Mouse (Mus musculus) forebrain, postnatal 0 days (tissue): ENCODE data around the gene Myl6b. TPM values are rescaled to one million over a fixed set of nuclear protein-coding genes. Genes with fewer than 3 reads are reported as not detected.

ENCODE experiments used
- ATAC-seq: fragments of 200-750 bp; cut with Nextera tagmentation; 2 replicates; pipeline ENCODE4 v1.8.0; 2017; ENCODE audit warnings: mild to moderate bottlenecking, moderate library complexity
- DNase-seq: peaks from one replicate; pipeline ENCODE4 v3.0.0-alpha.2; 2015
- H3K27ac ChIP-seq: fragments of 300-500 bp; sonication (generic); 2 replicates; pipeline ENCODE4 v1.5.1; 2014; ENCODE audit warnings: low read depth, mild to moderate bottlenecking, antibody characterized with exemption, low read length, moderate library complexity, mixed read lengths
- H3K27me3 ChIP-seq: fragments of 300-500 bp; sonication (generic); 2 replicates; pipeline ENCODE4 v1.6.1; 2014; ENCODE audit warnings: mild to moderate bottlenecking, low read length, mixed read lengths; ENCODE audit not compliant: insufficient read depth
- H3K36me3 ChIP-seq: fragments of 300-500 bp; sonication (generic); 2 replicates; pipeline ENCODE4 v1.6.1; 2014; ENCODE audit warnings: mild to moderate bottlenecking, moderate library complexity; ENCODE audit not compliant: insufficient read depth
- H3K4me1 ChIP-seq: fragments of 300-500 bp; sonication (generic); 2 replicates; pipeline ENCODE4 v1.6.1; 2014; ENCODE audit warnings: antibody characterized with exemption; ENCODE audit not compliant: insufficient read depth
- H3K4me2 ChIP-seq: fragments of 300-500 bp; sonication (generic); 2 replicates; pipeline ENCODE4 v1.6.1; 2014; ENCODE audit warnings: low read depth, mild to moderate bottlenecking, moderate library complexity
- H3K4me3 ChIP-seq: fragments of 300-500 bp; sonication (generic); 2 replicates; pipeline ENCODE4 v1.5.1; 2014; ENCODE audit warnings: low read depth, low read length, mixed read lengths
- H3K9ac ChIP-seq: fragments of 300-500 bp; sonication (generic); 2 replicates; pipeline ENCODE4 v1.6.1; 2014; ENCODE audit warnings: mild to moderate bottlenecking
- H3K9me3 ChIP-seq: fragments of 300-500 bp; sonication (generic); 2 replicates; pipeline ENCODE4 v1.6.1; 2016; ENCODE audit warnings: low read length
- CTCF ChIP-seq: sonication (generic); IDR thresholded peaks from 2 replicates; pipeline ENCODE4 v1.5.1; 2016; ENCODE audit warnings: antibody characterized with exemption, control low read depth, low read depth
- WGBS: fragments of 180-500 bp; shearing (Covaris S2); extraction: QIAGEN DNeasy Blood & Tissue Kit; methylation state at CpG from one replicate; pipeline ENCODE4 v1.1.7; 2014; 5-methylcytosine and 5-hydroxymethylcytosine counted together
- polyA plus RNA-seq: library from polyadenylated mRNA; unstranded; fragments of >200 nt; fragmentation: Nextera tagmentation; extraction: Ambion mirVana; gene quantifications from 2 replicates; pipeline ENCODE4 v1.2.1, GENCODE M21; 2015
- total RNA-seq: library from RNA; depleted of rRNA; stranded (reverse); fragments of >200 nt; gene quantifications from 2 replicates; pipeline ENCODE4 v1.2.3, GENCODE M21; 2014; rRNA removed

Myl6b gene
- total RNA-seq (23.7 and 31.4 TPM in 2 replicates), polyA plus RNA-seq (4.5 and 4.8 TPM in 2 replicates)

DNA sequence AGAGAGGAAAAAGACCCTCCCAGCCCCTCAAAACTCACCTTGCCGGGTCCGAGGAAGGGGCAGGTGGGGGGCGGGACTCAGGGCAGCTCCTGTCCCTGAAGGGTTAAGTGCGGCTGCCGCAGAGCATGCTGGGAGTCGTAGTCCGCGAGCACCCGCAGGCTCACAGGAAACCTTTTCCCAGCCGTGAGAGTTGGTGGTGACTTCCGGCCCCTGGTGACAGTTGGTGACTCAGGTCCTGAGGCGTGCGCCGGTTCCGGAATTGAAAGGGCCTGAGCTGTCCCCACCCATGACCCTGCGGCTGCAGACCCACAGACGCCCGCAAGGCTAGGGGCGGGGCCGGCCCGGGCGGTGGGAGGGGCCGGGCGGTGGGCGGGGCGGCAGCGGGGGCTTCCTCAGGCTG, at the start of gene Myl6b:
Myl6b (minus strand) TSS at position 96 of the 400 bp plus-strand sequence.
- DNase-seq: peak; percentile 95
- Histone ChIP-seq H3K27ac (peak within 1 kb of the TSS; percentile 76), H3K4me1 (peaks cover 20% of the 10 kb centered on the region), H3K27me3 (no peaks in the 10 kb centered on the region), H3K9ac (peak within 1 kb of the TSS; percentile 53), H3K9me3 (no peaks in the 10 kb centered on the region), H3K4me2 (peak within 1 kb of the TSS; percentile 60), H3K4me3 (peak within 1 kb of the TSS; percentile 69), H3K36me3 (no peaks in the 10 kb centered on the region)
- 0 out of 2 replicates have a peak, but pooled peaks have one; percentile 1 for TF ChIP-seq CTCF
- peak; percentile 71 for ATAC-seq
- under 1% methylated on average over 27 of the region's 27 CpGs for WGBS

DNA sequence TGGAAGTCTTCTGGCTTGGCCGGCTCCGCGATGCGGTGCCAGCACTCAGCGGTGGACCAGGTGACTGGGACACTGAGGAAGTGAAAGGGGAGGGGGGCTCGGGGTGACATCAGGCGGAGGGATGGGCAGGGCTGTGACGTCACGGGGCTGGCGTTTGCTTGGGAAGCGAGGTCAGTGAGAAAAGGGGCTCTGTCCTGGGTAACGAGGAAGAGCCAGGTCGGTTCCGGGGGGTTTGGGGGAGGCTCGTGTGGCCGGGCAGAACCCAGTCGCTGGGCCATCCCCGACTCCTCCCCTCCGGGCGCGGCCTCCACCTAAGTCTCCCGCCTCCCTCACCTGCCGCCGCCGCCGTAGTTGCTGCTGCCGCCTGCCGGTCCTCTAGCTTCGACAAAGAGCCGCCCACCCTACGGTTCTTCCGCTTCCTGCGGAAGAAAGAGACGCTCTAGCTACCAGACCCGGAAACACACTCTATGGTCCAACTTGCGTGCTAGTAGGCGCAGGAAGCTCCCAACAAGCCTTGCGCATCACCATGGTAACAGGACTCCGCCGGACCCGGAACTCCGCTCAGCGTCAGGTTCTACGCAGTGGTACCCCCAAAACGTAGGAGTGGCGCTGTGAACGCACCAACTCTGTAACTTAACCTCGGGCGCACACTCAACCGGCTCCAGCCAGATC, 49.0 kb upstream of the Myl6b start, which contains the start of gene Zc3h10:
Zc3h10 (minus strand) TSS at position 414 of the 672 bp plus-strand sequence.
- Histone ChIP-seq H3K9ac (peak within 1 kb of the TSS; percentile 92), H3K4me2 (peak within 1 kb of the TSS; percentile 84), H3K9me3 (no peaks in the 10 kb centered on the region), H3K27ac (peak within 1 kb of the TSS; percentile 99), H3K27me3 (no peaks in the 10 kb centered on the region), H3K4me1 (peaks cover 7% of the 10 kb centered on the region; the same call in 1 of the 2 replicates), H3K36me3 (peaks cover 31% of the 10 kb centered on the region), H3K4me3 (peak within 1 kb of the TSS; percentile 74)
- peak; percentile 73 for TF ChIP-seq CTCF
- ATAC-seq: peak; percentile 92
- under 1% methylated on average over 48 of the region's 50 CpGs for WGBS
- peak; percentile 97 for DNase-seq

DNA sequence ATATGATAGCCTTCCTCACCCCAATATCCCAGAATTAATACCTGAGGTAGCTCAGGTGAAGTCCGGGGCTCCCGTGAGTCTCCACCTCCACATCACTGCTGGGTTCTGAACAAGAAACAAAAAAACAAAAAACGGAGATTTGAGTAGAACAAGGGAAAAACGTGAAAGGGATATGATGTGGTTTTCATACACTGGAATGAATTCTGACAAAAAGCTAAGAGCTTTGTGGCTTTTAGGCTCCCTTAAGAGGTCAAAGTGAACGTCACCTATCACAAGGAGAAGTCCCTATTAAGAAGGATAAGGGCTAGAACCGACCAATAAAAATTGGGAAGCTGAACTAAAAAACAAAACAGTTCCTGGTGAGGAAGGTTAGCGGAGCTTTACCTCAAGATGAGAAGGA, 48.3 kb upstream of the Myl6b start:
- peaks cover 7% of the 10 kb centered on the region; the same call in 1 of the 2 replicates for H3K4me1 ChIP-seq
- H3K27me3 ChIP-seq: no peaks in the 10 kb centered on the region
- H3K9me3 ChIP-seq: no peaks in the 10 kb centered on the region
- peak overlapping the region; percentile 74 for H3K4me3 ChIP-seq
- no peak for ATAC-seq
- no peak for TF ChIP-seq CTCF
- no peak for DNase-seq
- peaks cover 31% of the 10 kb centered on the region for H3K36me3 ChIP-seq
- 22% methylated on average over 7 of the region's 7 CpGs for WGBS
- H3K9ac ChIP-seq: peak overlapping the region; percentile 67
- peak overlapping the region; percentile 92 for H3K27ac ChIP-seq
- H3K4me2 ChIP-seq: peak overlapping the region; percentile 84

DNA sequence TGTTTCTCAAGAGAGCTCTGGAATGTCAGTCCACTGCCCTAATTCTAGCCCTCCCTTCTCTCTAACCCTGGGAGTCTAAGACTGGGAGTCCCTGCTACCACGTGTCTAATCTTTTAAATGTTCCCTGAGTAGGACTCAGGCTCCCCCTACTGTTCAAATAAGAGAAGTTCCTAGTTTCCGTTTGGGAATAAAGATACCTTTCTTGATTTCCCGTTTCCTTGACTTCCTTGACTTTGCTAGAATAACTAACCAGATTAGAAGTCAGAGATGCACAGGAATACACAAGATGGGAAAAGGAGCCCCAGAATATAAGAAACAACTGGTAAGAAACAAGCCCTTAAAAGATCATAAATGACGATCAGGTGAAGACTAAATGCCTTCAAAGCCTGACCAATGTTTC, 47.9 kb upstream of the Myl6b start:
- Histone ChIP-seq H3K4me3 (peak overlapping the region; percentile 74), H3K9me3 (no peaks in the 10 kb centered on the region), H3K4me2 (peak overlapping the region; percentile 84), H3K9ac (peak overlapping the region; percentile 67), H3K27ac (peak overlapping the region; percentile 92; the same call in 1 of the 2 replicates), H3K27me3 (no peaks in the 10 kb centered on the region), H3K36me3 (peaks cover 31% of the 10 kb centered on the region), H3K4me1 (peaks cover 7% of the 10 kb centered on the region; the same call in 1 of the 2 replicates)
- DNase-seq: peak; percentile 66
- WGBS: 12% methylated on average over 4 of the region's 4 CpGs
- ATAC-seq: no peak
- TF ChIP-seq CTCF: peak; percentile 79

DNA sequence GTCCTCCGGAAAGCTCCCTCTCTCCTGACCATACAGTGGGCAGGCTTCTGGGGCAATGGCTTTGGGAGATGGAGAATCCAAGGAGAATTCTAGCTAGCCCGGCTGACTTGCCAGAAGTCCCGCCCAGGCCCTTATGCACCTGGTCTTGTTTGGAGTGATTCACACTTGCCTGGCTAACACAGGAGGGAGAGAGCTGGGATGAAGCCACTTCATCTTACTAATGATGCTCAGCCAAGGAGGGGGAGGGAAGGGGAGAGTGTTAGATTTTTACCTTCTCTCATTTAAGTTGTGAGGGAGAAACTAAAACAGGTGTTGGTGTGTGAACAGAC, 47.0 kb upstream of the Myl6b start:
- no peak for DNase-seq
- Histone ChIP-seq H3K27ac (no peak overlapping the region), H3K4me2 (no peak overlapping the region), H3K4me3 (no peak overlapping the region), H3K4me1 (peaks cover 7% of the 10 kb centered on the region; the same call in 1 of the 2 replicates), H3K27me3 (no peaks in the 10 kb centered on the region), H3K36me3 (peaks cover 31% of the 10 kb centered on the region), H3K9me3 (no peaks in the 10 kb centered on the region), H3K9ac (no peak overlapping the region)
- TF ChIP-seq CTCF: no peak
- ATAC-seq: no peak
- 84% methylated on average over 3 of the region's 3 CpGs for WGBS

DNA sequence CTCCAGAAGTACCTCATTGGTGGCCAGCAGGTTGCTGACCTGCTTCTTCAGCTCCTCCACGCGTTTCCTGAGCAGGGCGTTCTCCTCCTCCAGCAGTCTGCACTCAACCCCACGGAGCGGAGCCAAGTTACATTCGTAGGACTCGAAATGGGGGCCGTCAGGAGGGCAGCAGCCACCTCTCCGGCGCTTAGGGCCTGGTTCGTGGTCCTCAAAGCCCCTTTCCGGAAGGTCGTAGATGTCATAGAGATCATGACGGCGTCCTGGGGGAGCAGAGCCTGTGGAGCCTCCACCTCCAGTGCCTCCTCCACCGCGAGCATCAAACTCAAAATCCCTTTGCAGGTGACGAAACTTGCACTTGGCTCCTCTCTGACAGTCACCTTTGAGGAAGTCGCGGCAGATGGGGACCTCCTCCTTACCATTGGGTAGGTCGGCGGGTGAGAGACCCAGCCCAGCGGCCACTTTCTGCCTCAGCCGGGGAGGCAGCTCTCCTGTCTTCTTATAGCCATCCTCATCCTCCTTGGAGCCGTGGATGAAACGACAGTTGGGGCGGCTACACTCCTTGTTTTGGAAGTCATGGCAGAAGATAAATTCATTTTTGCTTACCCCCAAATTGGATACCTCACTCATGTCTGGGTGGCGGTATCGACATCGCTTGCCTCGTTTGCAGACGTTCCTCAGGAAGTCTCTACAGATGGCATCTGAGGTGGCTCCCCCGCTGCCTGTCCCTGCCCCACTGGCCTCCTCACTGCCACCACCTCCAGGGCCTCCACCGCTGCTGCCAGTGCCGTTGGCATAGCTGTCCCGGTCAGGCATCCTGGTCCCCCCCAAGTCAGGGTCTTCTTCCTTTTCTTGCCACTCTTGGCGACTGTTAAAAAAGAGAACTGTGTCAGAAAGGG, 46.4 kb upstream of the Myl6b start:
- ATAC-seq: no peak
- Histone ChIP-seq H3K4me3 (no peak overlapping the region), H3K4me2 (no peak overlapping the region), H3K9me3 (no peaks in the 10 kb centered on the region), H3K9ac (no peak overlapping the region), H3K4me1 (peaks cover 7% of the 10 kb centered on the region; the same call in 1 of the 2 replicates), H3K36me3 (peaks cover 31% of the 10 kb centered on the region), H3K27ac (no peak overlapping the region), H3K27me3 (no peaks in the 10 kb centered on the region)
- WGBS: 96% methylated on average over 37 of the region's 37 CpGs
- DNase-seq: no peak
- no peak for TF ChIP-seq CTCF
